Mouse (Mus musculus): ENCODE data around the gene Gnl3l.

The Gnl3l gene

GRCm38 (mm10) chrX:150956522-150957300, 60.4 kb downstream of the Gnl3l start:
- peak; percentile 21 to 34 for DNase-seq (ENCODE audit: low spot score in 2 of 2)

- DNase-seq (ENCODE audit: low spot score in 2 of 2), result no peak
Observed at GRCm38 (mm10) chrX:150956016-150956415, 61.1 kb downstream of the Gnl3l start.

GRCm38 (mm10) chrX:150955441-150955840, 61.7 kb downstream of the Gnl3l start:
- no peak for DNase-seq (ENCODE audit: low spot score in 2 of 2)

- no peak for DNase-seq (ENCODE audit: low spot score in 2 of 2)
Observed at GRCm38 (mm10) chrX:150954721-150955120, 62.4 kb downstream of the Gnl3l start.

All from urinary bladder, adult 18-20 months (tissue).